Mouse (Mus musculus): ENCODE measurements around the gene Pnpla3. TPM values are rescaled to one million over a fixed set of nuclear protein-coding genes. Genes with fewer than 3 reads are reported as not detected.

Gene Pnpla3
- polyA plus RNA-seq, 1 experiment = not detected

- 69% methylated on average over 6 of the region's 6 CpGs for WGBS
- H3K27ac ChIP-seq (ENCODE audit: control insufficient read depth, insufficient read depth, low read depth, low read length, poor library complexity) = no peak overlapping the region
- no peak overlapping the region for H3K4me3 ChIP-seq (replicated peaks; ENCODE audit: control insufficient read depth, low read depth, low read length)
- TF ChIP-seq POLR2A (IDR thresholded peaks at IDR 0.05; ENCODE audit: borderline replicate concordance, control insufficient read depth, low read depth, low read length) = no peak
- TF ChIP-seq CTCF (IDR thresholded peaks at IDR 0.05; ENCODE audit: control insufficient read depth, insufficient read depth, low read length) = no peak
- no peaks in the 10 kb centered on the region for H3K4me1 ChIP-seq (ENCODE audit: control insufficient read depth, insufficient read depth, low read length)
These were observed 5.8 kb upstream of the Pnpla3 start for GRCm38 (mm10) chr15:84161871-84162270.

- Histone ChIP-seq H3K4me3 (replicated peaks; ENCODE audit: control insufficient read depth, low read depth, low read length) (no peak overlapping the region), H3K4me1 (ENCODE audit: control insufficient read depth, insufficient read depth, low read length) (no peaks in the 10 kb centered on the region), H3K27ac (ENCODE audit: control insufficient read depth, insufficient read depth, low read depth, low read length, poor library complexity) (no peak overlapping the region)
- TF ChIP-seq CTCF (IDR thresholded peaks at IDR 0.05; ENCODE audit: control insufficient read depth, insufficient read depth, low read length) (no peak), POLR2A (IDR thresholded peaks at IDR 0.05; ENCODE audit: borderline replicate concordance, control insufficient read depth, low read depth, low read length) (no peak)
- 64% methylated on average over 6 of the region's 6 CpGs for WGBS
These were observed 819 bp upstream of the Pnpla3 start for GRCm38 (mm10) chr15:84166818-84167217.

- TF ChIP-seq POLR2A (IDR thresholded peaks at IDR 0.05; ENCODE audit: borderline replicate concordance, control insufficient read depth, low read depth, low read length) (no peak), CTCF (IDR thresholded peaks at IDR 0.05; ENCODE audit: control insufficient read depth, insufficient read depth, low read length) (no peak)
- Histone ChIP-seq H3K4me3 (replicated peaks; ENCODE audit: control insufficient read depth, low read depth, low read length) (no peak overlapping the region), H3K27ac (ENCODE audit: control insufficient read depth, insufficient read depth, low read depth, low read length, poor library complexity) (no peak overlapping the region; the same call in 1 of the 2 replicates), H3K4me1 (ENCODE audit: control insufficient read depth, insufficient read depth, low read length) (no peaks in the 10 kb centered on the region)
- 9% methylated on average over 28 of the region's 28 CpGs for WGBS
These were observed 829 bp downstream of the Pnpla3 start for GRCm38 (mm10) chr15:84168170-84169161.

GRCm38 (mm10) chr15:84169511-84169910 lies 1.9 kb downstream of the Pnpla3 start:
- Histone ChIP-seq H3K4me3 (replicated peaks; ENCODE audit: control insufficient read depth, low read depth, low read length) (no peak overlapping the region), H3K4me1 (ENCODE audit: control insufficient read depth, insufficient read depth, low read length) (no peaks in the 10 kb centered on the region), H3K27ac (ENCODE audit: control insufficient read depth, insufficient read depth, low read depth, low read length, poor library complexity) (no peak overlapping the region)
- TF ChIP-seq CTCF (IDR thresholded peaks at IDR 0.05; ENCODE audit: control insufficient read depth, insufficient read depth, low read length) = no peak
- TF ChIP-seq POLR2A (IDR thresholded peaks at IDR 0.05; ENCODE audit: borderline replicate concordance, control insufficient read depth, low read depth, low read length) = no peak
- 61% methylated on average over 1 of the region's 1 CpGs for WGBS

GRCm38 (mm10) chr15:84171166-84171565 lies 3.5 kb downstream of the Pnpla3 start:
- no peak overlapping the region for H3K27ac ChIP-seq (ENCODE audit: control insufficient read depth, insufficient read depth, low read depth, low read length, poor library complexity)
- no peak overlapping the region for H3K4me3 ChIP-seq (replicated peaks; ENCODE audit: control insufficient read depth, low read depth, low read length)
- 84% methylated on average over 7 of the region's 7 CpGs for WGBS
- no peak for TF ChIP-seq CTCF (IDR thresholded peaks at IDR 0.05; ENCODE audit: control insufficient read depth, insufficient read depth, low read length)
- no peak for TF ChIP-seq POLR2A (IDR thresholded peaks at IDR 0.05; ENCODE audit: borderline replicate concordance, control insufficient read depth, low read depth, low read length)
- no peaks in the 10 kb centered on the region for H3K4me1 ChIP-seq (ENCODE audit: control insufficient read depth, insufficient read depth, low read length)

- H3K4me1 ChIP-seq (ENCODE audit: control insufficient read depth, insufficient read depth, low read length) = peaks cover 2% of the 10 kb centered on the region; the same call in 1 of the 2 replicates
- H3K27ac ChIP-seq (ENCODE audit: control insufficient read depth, insufficient read depth, low read depth, low read length, poor library complexity) = no peak overlapping the region
- WGBS = 72% methylated on average over 9 of the region's 9 CpGs
- TF ChIP-seq POLR2A (IDR thresholded peaks at IDR 0.05; ENCODE audit: borderline replicate concordance, control insufficient read depth, low read depth, low read length) (no peak), CTCF (IDR thresholded peaks at IDR 0.05; ENCODE audit: control insufficient read depth, insufficient read depth, low read length) (no peak)
- no peak overlapping the region for H3K4me3 ChIP-seq (replicated peaks; ENCODE audit: control insufficient read depth, low read depth, low read length)
These were observed 11.1 kb downstream of the Pnpla3 start for GRCm38 (mm10) chr15:84178733-84179132.

- 72% methylated on average over 6 of the region's 6 CpGs for WGBS
- H3K4me1 ChIP-seq (ENCODE audit: control insufficient read depth, insufficient read depth, low read length) = peaks cover 2% of the 10 kb centered on the region; the same call in 1 of the 2 replicates
- TF ChIP-seq CTCF (IDR thresholded peaks at IDR 0.05; ENCODE audit: control insufficient read depth, insufficient read depth, low read length) = no peak
- TF ChIP-seq POLR2A (IDR thresholded peaks at IDR 0.05; ENCODE audit: borderline replicate concordance, control insufficient read depth, low read depth, low read length) = no peak
- no peak overlapping the region for H3K27ac ChIP-seq (ENCODE audit: control insufficient read depth, insufficient read depth, low read depth, low read length, poor library complexity)
- no peak overlapping the region for H3K4me3 ChIP-seq (replicated peaks; ENCODE audit: control insufficient read depth, low read depth, low read length)
These were observed 14.4 kb downstream of the Pnpla3 start for GRCm38 (mm10) chr15:84182000-84182399.

GRCm38 (mm10) chr15:84183967-84184366 lies 16.3 kb downstream of the Pnpla3 start:
- Histone ChIP-seq H3K27ac (ENCODE audit: control insufficient read depth, insufficient read depth, low read depth, low read length, poor library complexity) (no peak overlapping the region), H3K4me3 (replicated peaks; ENCODE audit: control insufficient read depth, low read depth, low read length) (no peak overlapping the region), H3K4me1 (ENCODE audit: control insufficient read depth, insufficient read depth, low read length) (peaks cover 2% of the 10 kb centered on the region; the same call in 1 of the 2 replicates)
- TF ChIP-seq POLR2A (IDR thresholded peaks at IDR 0.05; ENCODE audit: borderline replicate concordance, control insufficient read depth, low read depth, low read length) (no peak), CTCF (IDR thresholded peaks at IDR 0.05; ENCODE audit: control insufficient read depth, insufficient read depth, low read length) (no peak)
- 0% methylated on average over 1 of the region's 1 CpGs for WGBS
